Comparison of ENCODE assay signal across 27 mouse cellular contexts in the genomic region with DNA sequence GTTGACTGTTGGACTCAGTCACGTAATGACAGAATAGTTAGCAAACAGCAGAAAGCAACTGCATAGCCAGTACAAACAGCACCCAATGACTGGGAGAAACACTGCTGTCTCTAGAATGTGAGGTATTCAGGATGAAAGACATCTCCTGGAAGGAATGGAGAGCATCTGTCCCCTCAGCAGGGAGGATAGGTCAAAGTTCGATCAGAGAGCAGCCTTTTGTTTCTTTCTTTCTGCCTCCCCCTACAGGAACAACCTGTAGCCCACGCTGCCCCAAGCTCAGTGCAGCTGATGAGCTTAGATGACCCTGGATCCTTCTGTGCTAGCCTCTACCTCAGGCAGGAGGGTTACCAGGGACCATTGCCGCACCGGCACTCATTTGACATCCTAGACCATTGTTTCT. TPM values are rescaled to one million over a fixed set of nuclear protein-coding genes. Genes with fewer than 3 reads are reported as not detected.
DNase-seq lines count a peak whose midpoint lies in the region; ATAC-seq and TF ChIP-seq lines count a peak whose summit lies in the region.
"Had no signal": no experiment of that assay in that cellular context is flagged by ENCODE, and none has a peak within 500 bp of the region (broad histone marks: within the 10 kb centered on the region; RNA-seq: fewer than 3 reads in every experiment).

No protein-coding gene starts in this region.

- H3K4me2 ChIP-seq in heart, embryonic 13.5 days: no peak overlapping the region
- H3K4me2 ChIP-seq: embryonic facial prominence, embryonic 13.5 days; forebrain, embryonic 15.5 days; heart, embryonic 15.5 days; hindbrain, embryonic 12.5 days; limb, embryonic 13.5 days; liver, embryonic 11.5 days; lung, embryonic 15.5 days; midbrain, embryonic 12.5 days had no signal

- no peak overlapping the region for H3K27ac ChIP-seq in heart, embryonic 13.5 days (replicated peaks)
- no peak overlapping the region for H3K27ac ChIP-seq in heart, embryonic 10.5 days
- H3K27ac ChIP-seq: embryonic facial prominence, embryonic 13.5 days; forebrain, embryonic 10.5 days; forebrain, embryonic 15.5 days; heart, adult 2 months; heart, embryonic 15.5 days; hindbrain, embryonic 12.5 days; layer of hippocampus, adult 2 months; limb, embryonic 13.5 days; lung, embryonic 15.5 days; midbrain, embryonic 12.5 days had no signal

- WGBS in heart, embryonic 13.5 days: 57% methylated on average over 5 of the region's 5 CpGs
- 45% methylated on average over 5 of the region's 5 CpGs for WGBS in heart, embryonic 10.5 days

- H3K36me3 ChIP-seq in heart, embryonic 13.5 days: peaks cover 18% of the 10 kb centered on the region
- H3K36me3 ChIP-seq in heart, embryonic 10.5 days: peaks cover 24% of the 10 kb centered on the region
- peaks cover 95% of the 10 kb centered on the region for H3K36me3 ChIP-seq in E14TG2a.4 (ENCODE audit: insufficient read depth, low read length)
- H3K36me3 ChIP-seq: forebrain, embryonic 15.5 days; hindbrain, embryonic 12.5 days; midbrain, embryonic 12.5 days had no signal

- no peaks in the 10 kb centered on the region for H3K9me3 ChIP-seq in heart, embryonic 13.5 days
- H3K9me3 ChIP-seq in heart, embryonic 10.5 days: no peaks in the 10 kb centered on the region
- no peaks in the 10 kb centered on the region for H3K9me3 ChIP-seq in E14TG2a.4 (ENCODE audit: low read length)
- H3K9me3 ChIP-seq: embryonic facial prominence, embryonic 13.5 days; forebrain, embryonic 10.5 days; forebrain, embryonic 15.5 days; heart, embryonic 15.5 days; hindbrain, embryonic 12.5 days; limb, embryonic 13.5 days; lung, embryonic 15.5 days; midbrain, embryonic 12.5 days had no signal

- TF ChIP-seq CTCF in E14TG2a.4 (conservative IDR thresholded peaks at IDR 0.05; ENCODE audit: low read length): 0 out of 2 replicates have a peak, but pooled peaks have one; percentile 5

- H3K4me3 ChIP-seq in heart, embryonic 13.5 days: no peak overlapping the region
- H3K4me3 ChIP-seq in heart, embryonic 10.5 days: no peak overlapping the region
- H3K4me3 ChIP-seq in E14TG2a.4 (replicated peaks; ENCODE audit: low read length): peak overlapping the region; percentile 24; the same call in 1 of the 2 replicates
- H3K4me3 ChIP-seq: embryonic facial prominence, embryonic 13.5 days; forebrain, embryonic 10.5 days; forebrain, embryonic 15.5 days; heart, adult 2 months; heart, embryonic 15.5 days; hindbrain, embryonic 12.5 days; layer of hippocampus, adult 2 months; limb, embryonic 13.5 days; lung, embryonic 15.5 days; midbrain, embryonic 12.5 days had no signal

- no peak for ATAC-seq in heart, embryonic 13.5 days (ENCODE audit: extremely low read depth, insufficient number of reproducible peaks, low FRiP score, low TSS enrichment)
- ATAC-seq: forebrain, embryonic 15.5 days; intestine, postnatal 0 days had no signal

- H3K27me3 ChIP-seq in heart, embryonic 13.5 days (replicated peaks): no peaks in the 10 kb centered on the region
- no peaks in the 10 kb centered on the region for H3K27me3 ChIP-seq in heart, embryonic 10.5 days (ENCODE audit: insufficient read depth, poor library complexity, severe bottlenecking)
- no peaks in the 10 kb centered on the region for H3K27me3 ChIP-seq in E14TG2a.4 (ENCODE audit: insufficient read depth, low read length)
- H3K27me3 ChIP-seq: embryonic facial prominence, embryonic 13.5 days; forebrain, embryonic 15.5 days; heart, embryonic 15.5 days; hindbrain, embryonic 12.5 days; limb, embryonic 13.5 days; lung, embryonic 15.5 days; midbrain, embryonic 12.5 days had no signal

- DNase-seq in heart, embryonic 10.5 days (ENCODE audit: low spot score): no peak
- peak; percentile 20 for DNase-seq in Muller cell, postnatal 12 days (ENCODE audit: inconsistent ontology term)
- peak; percentile 16 for DNase-seq in embryo, embryonic 11 days
- DNase-seq in lung, postnatal 25 days (ENCODE audit: low spot score): no peak
- no peak for DNase-seq in right cerebral cortex, postnatal 25 days
- DNase-seq in testis, postnatal 10 days (ENCODE audit: low spot score): no peak
- DNase-seq: adrenal gland, postnatal 14 days; cerebellum, adult 11 months; cerebellum, adult 9-11 months; heart, adult 2 months; kidney, adult 9 months; kidney, postnatal 36 days; lung, postnatal 36 days; thymus, postnatal 4 days had no signal

- H3K4me1 ChIP-seq in heart, embryonic 13.5 days: no peaks in the 10 kb centered on the region
- peaks cover 15% of the 10 kb centered on the region; the same call in 1 of the 2 replicates for H3K4me1 ChIP-seq in heart, embryonic 10.5 days
- H3K4me1 ChIP-seq in E14TG2a.4 (replicated peaks; ENCODE audit: low read depth, low read length): peaks cover 56% of the 10 kb centered on the region
- H3K4me1 ChIP-seq: embryonic facial prominence, embryonic 13.5 days; forebrain, embryonic 15.5 days; heart, embryonic 15.5 days; hindbrain, embryonic 12.5 days; limb, embryonic 13.5 days; lung, embryonic 15.5 days; midbrain, embryonic 12.5 days had no signal

- peak overlapping the region; percentile 28; the same call in 1 of the 2 replicates for H3K9ac ChIP-seq in heart, embryonic 13.5 days
- H3K9ac ChIP-seq: embryonic facial prominence, embryonic 13.5 days; forebrain, embryonic 15.5 days; heart, embryonic 15.5 days; hindbrain, embryonic 12.5 days; limb, embryonic 13.5 days; lung, embryonic 15.5 days; midbrain, embryonic 12.5 days had no signal

RNA-seq across cellular contexts. Expression of gene Fanci, which starts 36.5 kb away (rescaled TPM):
- 8.1 and 9.3 TPM in 2 replicates for polyA plus RNA-seq in heart, embryonic 13.5 days (2015; fragmentation: Nextera tagmentation; extraction: Ambion mirVana)
- polyA plus RNA-seq in heart, embryonic 10.5 days (2016; fragmentation: Nextera tagmentation; extraction: Ambion mirVana): 15.8 and 16.1 TPM in 2 replicates

RNA-seq across cellular contexts. Expression of gene Polg, which starts 37.9 kb away (rescaled TPM):
- 24.4 and 27.1 TPM in 2 replicates for polyA plus RNA-seq in heart, embryonic 13.5 days (2015; fragmentation: Nextera tagmentation; extraction: Ambion mirVana)
- polyA plus RNA-seq in heart, embryonic 10.5 days (2016; fragmentation: Nextera tagmentation; extraction: Ambion mirVana): 33.2 and 43.3 TPM in 2 replicates

RNA-seq across cellular contexts. Expression of gene Rlbp1, which starts 41.4 kb away (rescaled TPM):
- not detected in 2 replicates for polyA plus RNA-seq in heart, embryonic 13.5 days (2015; fragmentation: Nextera tagmentation; extraction: Ambion mirVana)
- polyA plus RNA-seq in heart, embryonic 10.5 days (2016; fragmentation: Nextera tagmentation; extraction: Ambion mirVana): 0.10 and 0.31 TPM in 2 replicates
- polyA plus RNA-seq: heart, adult 2 months; heart, embryonic 15.5 days had no signal

Comparison
In these comparisons a context has a peak if more than half of its experiments do, and no peak if none do; other contexts are left out.
1. DNase-seq: peak in Muller cell, postnatal 12 days (single experiment) and embryo, embryonic 11 days (single experiment); none in heart, embryonic 10.5 days (single experiment), lung, postnatal 25 days (single experiment), right cerebral cortex, postnatal 25 days (single experiment) and testis, postnatal 10 days (single experiment).